Mouse (Mus musculus): ENCODE measurements around the gene Atxn10.
A peak's percentile ranks its signal among the peaks of the same experiment; 100 is the strongest.

DNA sequence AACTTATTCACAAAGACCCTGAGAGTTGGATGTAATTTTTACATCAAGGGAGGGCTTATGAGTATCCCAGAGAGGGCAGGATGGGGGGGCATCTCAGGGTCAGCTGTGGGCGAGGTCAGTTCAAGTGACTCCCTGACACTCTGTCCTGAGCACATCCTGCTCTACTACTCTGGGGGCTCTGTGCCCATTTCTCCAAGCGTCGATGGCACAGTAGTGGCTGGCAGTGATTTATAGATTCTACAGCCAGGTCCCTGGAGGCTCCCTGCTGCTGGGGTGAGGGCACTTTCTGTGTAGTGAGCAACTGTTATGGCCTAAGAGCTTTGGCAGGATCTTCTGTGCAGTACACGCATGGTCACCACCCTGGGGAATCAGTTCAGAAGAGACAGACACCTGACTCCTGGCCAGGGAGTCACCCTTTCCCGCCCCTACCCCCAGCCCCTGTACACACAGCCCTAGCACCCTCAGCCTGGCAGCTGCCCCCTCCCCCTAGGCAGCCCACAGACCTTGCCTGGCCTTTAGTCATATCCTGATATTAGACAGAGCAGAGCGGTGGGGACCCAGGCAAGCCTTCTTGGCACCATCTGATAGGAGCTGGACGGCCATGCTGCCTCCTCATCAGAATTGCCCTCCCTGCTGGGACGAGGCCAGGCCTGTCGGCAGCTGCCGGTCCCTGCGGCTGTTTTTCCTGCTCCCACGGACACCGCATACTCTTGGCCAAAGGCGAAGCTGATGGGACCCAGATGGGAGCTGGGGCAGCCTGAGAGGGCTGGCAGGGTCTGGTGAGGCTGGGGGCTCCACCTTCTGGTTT, 169.3 kb downstream of the Atxn10 start:
- TF ChIP-seq POLR2AphosphoS2 (IDR thresholded peaks at IDR 0.05; ENCODE audit: insufficient read length, low read depth) = no peak
- peak; percentile 61 to 98 (median 97) for TF ChIP-seq MYOG (IDR thresholded peaks at IDR 0.05; ENCODE audit: control insufficient read depth in 1 of 3, insufficient read depth in 1 of 3, insufficient read length in 2 of 3, low read depth in 2 of 3)
- peak; percentile 40 for TF ChIP-seq SRF (IDR thresholded peaks at IDR 0.05; ENCODE audit: control insufficient read depth, insufficient read length, low read depth)
- no peak for TF ChIP-seq POLR2A (IDR thresholded peaks at IDR 0.05; ENCODE audit: insufficient read length, low read depth)
- TF ChIP-seq MYOD1 (IDR thresholded peaks at IDR 0.05; ENCODE audit: control insufficient read depth in 1 of 3, insufficient read length in 2 of 3, low read depth in 2 of 3) = peak in 2 of 3 experiments; percentile 95
- no peak for TF ChIP-seq REST (IDR thresholded peaks at IDR 0.05; ENCODE audit: insufficient read depth, insufficient read length)
- no peak for TF ChIP-seq TCF12 (IDR thresholded peaks at IDR 0.05; ENCODE audit: insufficient read depth, poor library complexity, severe bottlenecking)
- TF ChIP-seq CEBPB (IDR thresholded peaks at IDR 0.05; ENCODE audit: insufficient read depth, poor library complexity, severe bottlenecking) = no peak
- TF ChIP-seq MAX (IDR thresholded peaks at IDR 0.05; ENCODE audit: low read depth) = no peak
- TF ChIP-seq USF1 (IDR thresholded peaks at IDR 0.05; ENCODE audit: low read depth) = no peak

Data from myocyte (in vitro differentiated cells).